ENCODE assay signal across 24 mouse cellular contexts in genomic region chr1:179025169-179025568, GRCm38 (mm10).
DNase-seq lines count a peak whose midpoint lies in the region; ATAC-seq and TF ChIP-seq lines count a peak whose summit lies in the region.
"Had no signal": no experiment of that assay in that cellular context is flagged by ENCODE, and none has a peak within 500 bp of the region (broad histone marks: within the 10 kb centered on the region; RNA-seq: fewer than 3 reads in every experiment).

No protein-coding gene starts in this region.

- WGBS in midbrain, embryonic 11.5 days: 84% methylated on average over 4 of the region's 4 CpGs

- H3K27me3 ChIP-seq in CH12.LX (replicated peaks): no peaks in the 10 kb centered on the region
- H3K27me3 ChIP-seq in midbrain, embryonic 11.5 days (ENCODE audit: control insufficient read depth, insufficient read depth, low read length): no peaks in the 10 kb centered on the region
- H3K27me3 ChIP-seq: forebrain, embryonic 15.5 days; heart, embryonic 13.5 days; hindbrain, embryonic 12.5 days; hindbrain, embryonic 15.5 days had no signal

- in situ Hi-C loops in CH12.LX (cut with MboI; ENCODE audit: low pct_ligation_motif_present, low pct_unique_long_range_greater_than_20kb, low sequenced_read_pairs): no loop called here

- H3K4me3 ChIP-seq in CH12.LX (replicated peaks in 1 of 3; ENCODE audit: low read depth in 2 of 3, low read length in 2 of 3, poor library complexity in 1 of 3): no peak overlapping the region
- no peak overlapping the region for H3K4me3 ChIP-seq in midbrain, embryonic 11.5 days (ENCODE audit: low read depth, low read length)
- H3K4me3 ChIP-seq: forebrain, embryonic 10.5 days; forebrain, embryonic 15.5 days; heart, adult 2 months; heart, embryonic 10.5 days; heart, embryonic 13.5 days; hindbrain, embryonic 12.5 days; hindbrain, embryonic 15.5 days had no signal

- no peak overlapping the region for H3K4me2 ChIP-seq in CH12.LX (ENCODE audit: insufficient read depth, low read depth, poor library complexity, severe bottlenecking)
- no peak overlapping the region for H3K4me2 ChIP-seq in midbrain, embryonic 11.5 days
- H3K4me2 ChIP-seq: forebrain, embryonic 15.5 days; heart, embryonic 13.5 days; hindbrain, embryonic 12.5 days; hindbrain, embryonic 15.5 days had no signal

- TF ChIP-seq POLR2A in CH12.LX (IDR thresholded peaks at IDR 0.05; ENCODE audit: low read depth, low read length): no peak

- H3K9ac ChIP-seq in CH12.LX (ENCODE audit: insufficient read depth, low read depth): no peak overlapping the region
- H3K9ac ChIP-seq in midbrain, embryonic 11.5 days (ENCODE audit: low read length): no peak overlapping the region
- H3K9ac ChIP-seq: forebrain, embryonic 15.5 days; heart, embryonic 13.5 days; hindbrain, embryonic 12.5 days; hindbrain, embryonic 15.5 days had no signal

- ATAC-seq in inflammation-experienced regulatory T-cells, adult 6 months: peak; percentile 95
- ATAC-seq in midbrain, embryonic 11.5 days (ENCODE audit: low FRiP score): no peak
- ATAC-seq: forebrain, embryonic 15.5 days; intestine, embryonic 16.5 days had no signal

- intact Hi-C loops in heart, postnatal 10 days (cut with DNase I): no loop called here

- no peak overlapping the region for H3K27ac ChIP-seq in CH12.LX (ENCODE audit: insufficient read depth, low read depth)
- H3K27ac ChIP-seq in midbrain, embryonic 11.5 days (ENCODE audit: low read depth, low read length): no peak overlapping the region
- H3K27ac ChIP-seq: forebrain, embryonic 10.5 days; forebrain, embryonic 15.5 days; heart, adult 2 months; heart, embryonic 10.5 days; hindbrain, embryonic 12.5 days; hindbrain, embryonic 15.5 days had no signal

- no peaks in the 10 kb centered on the region for H3K79me2 ChIP-seq in CH12.LX (replicated peaks; ENCODE audit: control insufficient read depth, extremely low read depth, insufficient read depth, poor library complexity, severe bottlenecking)

- H3K4me1 ChIP-seq in CH12.LX (ENCODE audit: control insufficient read depth in 1 of 2, insufficient read depth in 2 of 2): peaks cover 4 to 16% of the 10 kb centered on the region in 2 experiments; a peak in 2 of 4 replicates
- no peaks in the 10 kb centered on the region for H3K4me1 ChIP-seq in midbrain, embryonic 11.5 days (ENCODE audit: control insufficient read depth, insufficient read depth, low read length)
- H3K4me1 ChIP-seq: forebrain, embryonic 15.5 days; hindbrain, embryonic 12.5 days; hindbrain, embryonic 15.5 days had no signal

- no peaks in the 10 kb centered on the region for H3K9me3 ChIP-seq in CH12.LX (replicated peaks; ENCODE audit: low read length)
- no peaks in the 10 kb centered on the region for H3K9me3 ChIP-seq in midbrain, embryonic 11.5 days (ENCODE audit: control insufficient read depth, low read length)
- H3K9me3 ChIP-seq: forebrain, embryonic 10.5 days; forebrain, embryonic 15.5 days; heart, embryonic 10.5 days; heart, embryonic 13.5 days; hindbrain, embryonic 12.5 days; hindbrain, embryonic 15.5 days had no signal

- peak; percentile 53 for DNase-seq in heart, adult 11 months
- no peak for DNase-seq in heart, postnatal 10 days
- DNase-seq in CH12.LX (ENCODE audit: extremely low read depth): peak; percentile 45
- no peak for DNase-seq in embryo, embryonic 10 days (ENCODE audit: low spot score)
- DNase-seq in midbrain, embryonic 11.5 days (ENCODE audit: low spot score, missing footprints): no peak
- DNase-seq: adrenal gland, postnatal 10 days; adrenal gland, postnatal 36 days; B cell, adult 2 months; cerebellum, adult 11 months; cerebellum, adult 8-10 months; cerebellum, postnatal 10 days; cerebellum, postnatal 36 days; gastrocnemius, postnatal 25 days; heart, adult 2 months; kidney, adult 18-20 months; kidney, adult 9 months had no signal

- no peak for TF ChIP-seq EP300 in CH12.LX (IDR thresholded peaks at IDR 0.05; ENCODE audit: low read length)

- no peak for TF ChIP-seq CTCF in CH12.LX (conservative IDR thresholded peaks at IDR 0.05 in 1 of 2, IDR thresholded peaks at IDR 0.05 in 1 of 2; ENCODE audit: low read depth in 2 of 2, low read length in 2 of 2)

- H3K36me3 ChIP-seq in CH12.LX (replicated peaks in 1 of 2; ENCODE audit: control insufficient read depth in 1 of 2, insufficient read depth in 1 of 2, low read length in 1 of 2): no peaks in the 10 kb centered on the region
- H3K36me3 ChIP-seq in midbrain, embryonic 11.5 days (ENCODE audit: control insufficient read depth, insufficient read depth, low read length): no peaks in the 10 kb centered on the region
- H3K36me3 ChIP-seq: forebrain, embryonic 10.5 days; forebrain, embryonic 15.5 days; heart, embryonic 10.5 days; heart, embryonic 13.5 days; hindbrain, embryonic 12.5 days; hindbrain, embryonic 15.5 days had no signal

- TF ChIP-seq RAD21 in CH12.LX (IDR thresholded peaks at IDR 0.05; ENCODE audit: low read depth, low read length): no peak

- dilution Hi-C loops in CH12.LX (cut with MboI; ENCODE audit: extremely low pct_ligation_motif_present, extremely low pct_unique_long_range_greater_than_20kb, low sequenced_read_pairs): no loop called here

TF ChIP-seq in CH12.LX, 34 proteins besides CTCF, POLR2A, EP300 and RAD21:
- no peak for TF ChIP-seq MEF2A (IDR thresholded peaks at IDR 0.05; ENCODE audit: borderline replicate concordance, low read depth, low read length)
- no peak for TF ChIP-seq USF1 (IDR thresholded peaks at IDR 0.05; ENCODE audit: low read depth, low read length)
- TF ChIP-seq JUN (IDR thresholded peaks at IDR 0.05; ENCODE audit: insufficient read depth, low read depth, low read length): no peak
- TF ChIP-seq POLR2AphosphoS2 (IDR thresholded peaks at IDR 0.05; ENCODE audit: low read depth, low read length): no peak
- no peak for TF ChIP-seq TCF12 (IDR thresholded peaks at IDR 0.05; ENCODE audit: low read depth, low read length)
- no peak for TF ChIP-seq SIN3A (IDR thresholded peaks at IDR 0.05; ENCODE audit: low read length)
- no peak for TF ChIP-seq E2F4 (IDR thresholded peaks at IDR 0.05; ENCODE audit: insufficient replicate concordance, low read depth, low read length)
- no peak for TF ChIP-seq ELF1 (IDR thresholded peaks at IDR 0.05; ENCODE audit: low read depth, low read length)
- TF ChIP-seq CHD1 (IDR thresholded peaks at IDR 0.05; ENCODE audit: low read depth, low read length): no peak
- no peak for TF ChIP-seq ZC3H11A (IDR thresholded peaks at IDR 0.05; ENCODE audit: low read depth, low read length)

Comparison
In these comparisons a context has a peak if more than half of its experiments do, and no peak if none do; other contexts are left out.
1. DNase-seq: peak in heart, adult 11 months (single experiment) and CH12.LX (single experiment); none in heart, postnatal 10 days (0 of 2), embryo, embryonic 10 days (single experiment) and midbrain, embryonic 11.5 days (single experiment).